Mouse (Mus musculus) limb, embryonic 12.5 days (tissue): ENCODE data around the gene Stk39. TPM values are rescaled to one million over a fixed set of nuclear protein-coding genes. Genes with fewer than 3 reads are reported as not detected.

Experiments
- ATAC-seq: fragments of 200-750 bp; cut with Nextera tagmentation; 2 replicates; pipeline ENCODE4 v1.8.0; 2017; ENCODE audit warnings: low read depth, moderate TSS enrichment; ENCODE audit not compliant: insufficient number of reproducible peaks, insufficient read depth, low FRiP score, low TSS enrichment
- H3K27ac ChIP-seq: fragments of 300-500 bp; sonication (generic); 2 replicates; pipeline ENCODE4 v1.5.1; 2016; ENCODE audit warnings: mild to moderate bottlenecking, moderate library complexity
- H3K27me3 ChIP-seq: fragments of 300-500 bp; sonication (generic); 2 replicates; pipeline ENCODE4 v1.6.1; 2016; ENCODE audit warnings: mild to moderate bottlenecking, moderate library complexity
- H3K36me3 ChIP-seq: fragments of 300-500 bp; sonication (generic); 2 replicates; pipeline ENCODE4 v1.6.1; 2016; ENCODE audit warnings: mild to moderate bottlenecking, moderate library complexity
- H3K4me1 ChIP-seq: fragments of 300-500 bp; sonication (generic); replicated peaks from 2 replicates; pipeline ENCODE4 v1.6.1; 2016
- H3K4me2 ChIP-seq: fragments of 300-500 bp; sonication (generic); 2 replicates; pipeline ENCODE4 v1.6.1; 2016; ENCODE audit warnings: mild to moderate bottlenecking, moderate library complexity
- H3K4me3 ChIP-seq: fragments of 300-500 bp; sonication (generic); replicated peaks from 2 replicates; pipeline ENCODE4 v1.5.1; 2016; ENCODE audit warnings: mild to moderate bottlenecking
- H3K9ac ChIP-seq: fragments of 300-500 bp; sonication (generic); replicated peaks from 2 replicates; pipeline ENCODE4 v1.6.1; 2016; ENCODE audit warnings: mild to moderate bottlenecking, moderate library complexity
- H3K9me3 ChIP-seq: fragments of 300-500 bp; sonication (generic); 2 replicates; pipeline ENCODE4 v1.6.1; 2016; ENCODE audit warnings: mild to moderate bottlenecking, moderate library complexity
- WGBS: fragments of 180-500 bp; shearing (Covaris S2); methylation state at CpG from one replicate; pipeline ENCODE4 v1.1.7; 2016; 5-methylcytosine and 5-hydroxymethylcytosine counted together
- polyA plus RNA-seq: library from polyadenylated mRNA; unstranded; fragments of >200 nt; fragmentation: Nextera tagmentation; extraction: Ambion mirVana; gene quantifications from 2 replicates; pipeline ENCODE4 v1.2.1, GENCODE M21; 2016

Gene Stk39
- polyA plus RNA-seq, 1 experiment from 2014 or later: 18.5 TPM

DNA sequence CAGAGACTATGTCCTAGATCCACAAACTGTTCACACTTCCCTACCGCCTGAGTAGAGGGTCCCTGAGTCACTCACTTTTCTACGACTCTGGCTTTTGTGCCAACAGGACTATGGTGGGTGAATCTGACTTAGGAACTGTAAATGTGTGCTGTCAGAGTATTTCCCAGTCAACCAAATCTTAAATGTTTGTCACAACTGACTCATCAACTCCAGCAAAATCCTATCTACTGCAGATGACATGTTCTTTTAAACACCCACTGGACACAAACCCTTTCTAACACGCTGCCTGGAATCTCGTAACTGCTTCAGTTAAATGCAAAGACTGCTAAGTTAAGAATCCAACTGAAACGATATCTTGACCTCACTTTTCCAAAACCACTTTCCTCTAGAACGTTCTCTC, 135.2 kb downstream of the Stk39 start:
- no peak overlapping the region for H3K27ac ChIP-seq
- H3K9me3 ChIP-seq: no peaks in the 10 kb centered on the region
- 90% methylated on average over 6 of the region's 6 CpGs for WGBS
- no peak overlapping the region for H3K4me2 ChIP-seq
- no peaks in the 10 kb centered on the region for H3K27me3 ChIP-seq
- no peaks in the 10 kb centered on the region for H3K4me1 ChIP-seq
- no peak overlapping the region for H3K4me3 ChIP-seq
- no peak for ATAC-seq
- H3K9ac ChIP-seq: no peak overlapping the region
- H3K36me3 ChIP-seq: no peaks in the 10 kb centered on the region

DNA sequence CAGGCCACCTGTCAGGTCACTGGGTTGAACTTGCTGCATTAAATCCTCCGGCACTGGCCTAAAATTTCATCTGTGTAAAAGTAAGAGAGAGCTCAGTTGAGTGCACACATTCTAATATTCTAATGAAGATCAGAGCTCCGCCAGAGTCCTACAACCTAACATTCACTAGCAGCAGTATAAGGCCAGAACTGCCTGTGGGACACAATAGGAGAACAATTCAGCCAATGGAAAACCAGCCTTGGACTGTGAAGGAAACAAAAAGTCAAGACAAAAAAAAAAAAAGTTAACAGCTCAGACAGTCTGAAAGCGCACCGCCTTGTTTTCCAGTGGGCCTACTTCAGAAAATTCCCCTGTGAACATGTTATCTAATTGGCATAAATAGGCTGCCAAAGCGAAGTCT, 137.1 kb downstream of the Stk39 start:
- no peaks in the 10 kb centered on the region for H3K27me3 ChIP-seq
- WGBS: 83% methylated on average over 5 of the region's 5 CpGs
- H3K9ac ChIP-seq: no peak overlapping the region
- H3K36me3 ChIP-seq: no peaks in the 10 kb centered on the region
- H3K27ac ChIP-seq: no peak overlapping the region
- H3K4me1 ChIP-seq: no peaks in the 10 kb centered on the region
- H3K9me3 ChIP-seq: no peaks in the 10 kb centered on the region
- no peak overlapping the region for H3K4me3 ChIP-seq
- no peak for ATAC-seq
- no peak overlapping the region for H3K4me2 ChIP-seq

DNA sequence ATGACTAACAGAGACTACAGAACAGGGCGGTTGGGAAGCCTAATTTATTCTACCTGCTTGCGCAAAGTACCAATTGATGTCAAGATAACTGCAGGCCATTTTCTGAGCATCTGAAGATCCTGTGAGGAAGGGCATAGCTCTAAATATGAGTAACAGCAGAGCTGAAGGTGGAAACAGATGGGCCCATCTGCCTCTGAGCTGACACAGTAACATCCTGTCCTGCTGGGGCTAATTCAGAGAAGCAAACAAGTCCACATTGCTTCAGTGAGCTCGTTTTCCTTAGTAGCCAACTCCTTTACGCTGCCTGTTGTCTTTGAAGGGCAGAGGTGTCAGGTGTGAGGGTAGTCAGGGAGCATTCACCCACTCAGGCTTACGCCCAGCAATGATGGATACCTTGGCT, 146.8 kb downstream of the Stk39 start:
- H3K27me3 ChIP-seq: no peaks in the 10 kb centered on the region
- no peak overlapping the region for H3K9ac ChIP-seq
- no peaks in the 10 kb centered on the region for H3K36me3 ChIP-seq
- H3K4me2 ChIP-seq: no peak overlapping the region
- ATAC-seq: no peak
- 62% methylated on average over 5 of the region's 5 CpGs for WGBS
- H3K27ac ChIP-seq: no peak overlapping the region
- H3K4me3 ChIP-seq: no peak overlapping the region
- no peaks in the 10 kb centered on the region for H3K9me3 ChIP-seq
- H3K4me1 ChIP-seq: no peaks in the 10 kb centered on the region

DNA sequence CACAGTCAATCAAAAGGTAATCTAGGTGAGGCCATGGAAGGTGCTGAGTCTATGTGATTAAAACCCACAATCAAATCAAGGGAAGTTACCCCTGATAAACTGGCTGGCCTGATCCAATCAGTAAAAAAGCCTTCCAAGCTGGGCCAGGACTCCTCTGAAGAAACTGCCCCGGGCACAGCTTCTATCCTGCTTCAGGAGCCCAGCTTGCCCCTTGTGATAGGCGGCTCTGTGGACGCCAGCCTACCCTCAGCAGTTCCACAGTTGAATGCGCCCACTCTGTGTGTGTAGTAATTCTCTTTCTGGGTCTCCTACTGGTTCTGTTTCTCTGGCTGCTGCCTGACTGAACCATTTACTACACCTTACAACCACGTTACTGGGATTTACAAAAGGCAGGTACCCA, 150.8 kb downstream of the Stk39 start:
- Histone ChIP-seq H3K36me3 (no peaks in the 10 kb centered on the region), H3K4me3 (no peak overlapping the region), H3K4me2 (no peak overlapping the region), H3K27me3 (no peaks in the 10 kb centered on the region), H3K9me3 (no peaks in the 10 kb centered on the region), H3K4me1 (peaks cover 19% of the 10 kb centered on the region), H3K27ac (no peak overlapping the region), H3K9ac (no peak overlapping the region)
- WGBS: 85% methylated on average over 5 of the region's 5 CpGs
- no peak for ATAC-seq

DNA sequence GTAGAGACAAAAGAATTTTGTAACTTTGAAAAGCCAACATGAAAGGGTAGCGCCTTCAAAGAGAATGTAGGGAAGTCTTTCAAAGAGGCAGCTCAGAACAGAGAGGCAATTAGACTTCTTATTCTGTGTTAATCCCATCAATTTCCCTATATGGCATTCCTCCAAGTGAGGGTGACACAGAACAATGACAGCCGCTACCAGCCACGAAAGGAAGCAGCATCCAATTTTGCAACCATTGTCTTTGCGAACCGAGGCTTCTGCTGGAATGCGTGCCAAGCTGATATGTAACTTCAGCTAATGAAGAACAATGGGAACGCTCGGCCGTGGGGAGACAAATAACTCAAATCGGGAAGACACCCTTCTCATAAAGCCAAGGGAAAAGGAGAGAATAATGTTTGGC, 151.4 kb downstream of the Stk39 start:
- H3K27me3 ChIP-seq: no peaks in the 10 kb centered on the region
- no peak overlapping the region for H3K4me2 ChIP-seq
- peaks cover 24% of the 10 kb centered on the region for H3K4me1 ChIP-seq
- H3K4me3 ChIP-seq: no peak overlapping the region
- H3K36me3 ChIP-seq: no peaks in the 10 kb centered on the region
- 74% methylated on average over 10 of the region's 10 CpGs for WGBS
- H3K27ac ChIP-seq: no peak overlapping the region
- no peak for ATAC-seq
- no peaks in the 10 kb centered on the region for H3K9me3 ChIP-seq
- no peak overlapping the region for H3K9ac ChIP-seq

DNA sequence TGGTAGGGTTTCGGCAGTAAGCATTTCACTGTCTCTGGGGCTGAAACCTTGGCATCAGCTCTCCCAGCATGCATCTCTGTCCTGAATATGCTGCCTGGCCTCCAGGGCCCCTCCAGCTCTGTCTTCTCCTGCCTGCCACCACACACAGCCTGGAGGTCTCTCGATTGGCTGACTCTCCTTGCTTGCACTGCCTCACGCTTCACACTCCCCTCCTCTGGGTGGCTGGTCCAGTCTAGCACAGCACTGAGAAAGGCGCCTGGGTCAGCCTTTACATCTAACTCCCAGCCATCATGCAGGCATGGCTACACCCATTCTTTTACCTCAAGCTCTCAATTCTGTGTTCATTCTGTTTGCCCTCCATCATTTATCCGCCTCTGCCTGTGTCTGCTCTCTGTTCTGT, 153.6 kb downstream of the Stk39 start:
- peaks cover 33% of the 10 kb centered on the region for H3K4me1 ChIP-seq
- no peaks in the 10 kb centered on the region for H3K27me3 ChIP-seq
- H3K9ac ChIP-seq: no peak overlapping the region
- 70% methylated on average over 5 of the region's 5 CpGs for WGBS
- H3K36me3 ChIP-seq: no peaks in the 10 kb centered on the region
- H3K4me3 ChIP-seq: no peak overlapping the region
- peak; percentile 57; the same call in 1 of the 2 replicates for ATAC-seq
- no peak overlapping the region for H3K27ac ChIP-seq
- H3K9me3 ChIP-seq: no peaks in the 10 kb centered on the region
- H3K4me2 ChIP-seq: no peak overlapping the region

DNA sequence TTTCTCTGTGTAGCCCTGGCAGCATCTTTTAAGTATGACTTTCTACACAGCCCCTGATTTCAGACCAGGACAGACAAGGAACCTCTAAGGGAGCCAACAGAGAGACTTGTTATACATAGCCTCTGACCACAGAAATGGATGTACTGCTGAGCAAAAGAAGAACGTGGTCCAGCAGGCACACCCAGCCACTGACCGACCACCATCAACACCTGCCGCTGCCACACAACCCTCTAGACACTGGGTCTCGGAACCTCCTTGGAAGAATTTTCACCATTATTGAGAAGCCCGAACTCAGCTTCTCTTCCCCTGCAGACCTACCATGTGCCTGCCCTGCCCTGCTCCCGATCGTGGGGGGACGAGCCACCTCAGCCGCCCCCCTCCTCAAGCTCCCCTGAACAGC, 154.2 kb downstream of the Stk39 start:
- WGBS: 86% methylated on average over 9 of the region's 9 CpGs
- no peaks in the 10 kb centered on the region for H3K36me3 ChIP-seq
- no peak for ATAC-seq
- H3K9ac ChIP-seq: no peak overlapping the region
- no peaks in the 10 kb centered on the region for H3K27me3 ChIP-seq
- H3K4me2 ChIP-seq: no peak overlapping the region
- H3K9me3 ChIP-seq: no peaks in the 10 kb centered on the region
- peaks cover 33% of the 10 kb centered on the region for H3K4me1 ChIP-seq
- H3K4me3 ChIP-seq: no peak overlapping the region
- H3K27ac ChIP-seq: no peak overlapping the region

DNA sequence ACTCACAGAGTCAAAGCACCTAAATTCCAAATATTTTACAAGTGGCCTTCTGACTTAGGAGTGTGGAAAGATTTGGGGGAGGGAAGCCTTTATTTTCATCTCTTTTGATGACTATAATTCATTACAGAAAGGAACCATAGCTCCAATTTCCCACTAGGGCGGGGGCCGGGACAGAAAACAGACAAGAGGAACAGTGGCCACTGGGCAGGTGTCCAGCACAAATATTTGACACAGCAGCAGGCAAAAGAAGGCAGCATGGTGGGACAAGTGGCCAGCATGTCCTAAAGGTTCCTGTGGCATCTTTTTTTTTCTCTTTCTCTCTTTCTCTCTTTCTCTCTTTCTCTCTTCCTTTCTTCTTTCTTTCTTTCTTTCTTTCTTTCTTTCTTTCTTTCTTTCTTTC, 154.6 kb downstream of the Stk39 start:
- WGBS: 61% methylated on average over 2 of the region's 2 CpGs
- Histone ChIP-seq H3K9me3 (no peaks in the 10 kb centered on the region), H3K9ac (no peak overlapping the region), H3K4me1 (peaks cover 33% of the 10 kb centered on the region), H3K4me3 (no peak overlapping the region), H3K27ac (no peak overlapping the region), H3K36me3 (no peaks in the 10 kb centered on the region), H3K4me2 (no peak overlapping the region), H3K27me3 (no peaks in the 10 kb centered on the region)
- ATAC-seq: no peak

DNA sequence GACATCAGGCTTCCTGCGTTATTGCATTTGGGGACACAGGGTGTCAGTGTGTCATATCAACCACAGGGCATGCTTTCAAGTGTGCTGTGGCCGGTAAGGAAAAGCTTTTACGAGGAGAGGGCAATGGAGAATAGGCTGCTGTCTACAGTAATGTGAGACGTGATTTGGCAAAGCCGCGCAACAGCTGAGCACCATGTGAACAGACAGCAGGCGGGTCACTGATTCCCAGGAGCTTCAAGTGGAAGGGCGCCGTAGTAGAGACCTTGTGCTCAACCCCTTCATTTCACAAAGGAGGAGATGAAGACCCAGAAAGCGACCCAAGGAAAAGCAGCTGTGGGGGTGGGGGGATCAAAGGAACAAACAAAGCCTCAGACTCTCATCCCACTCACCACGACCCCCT, 156.8 kb downstream of the Stk39 start:
- no peak overlapping the region for H3K4me3 ChIP-seq
- H3K27me3 ChIP-seq: no peaks in the 10 kb centered on the region
- ATAC-seq: peak; percentile 48; the same call in 1 of the 2 replicates
- H3K9me3 ChIP-seq: 0 out of 2 replicates have a peak, but pooled peaks cover under 1% of the 10 kb centered on the region
- H3K4me2 ChIP-seq: no peak overlapping the region
- H3K36me3 ChIP-seq: no peaks in the 10 kb centered on the region
- H3K4me1 ChIP-seq: peaks cover 33% of the 10 kb centered on the region
- no peak overlapping the region for H3K27ac ChIP-seq
- WGBS: 59% methylated on average over 11 of the region's 11 CpGs
- H3K9ac ChIP-seq: no peak overlapping the region

DNA sequence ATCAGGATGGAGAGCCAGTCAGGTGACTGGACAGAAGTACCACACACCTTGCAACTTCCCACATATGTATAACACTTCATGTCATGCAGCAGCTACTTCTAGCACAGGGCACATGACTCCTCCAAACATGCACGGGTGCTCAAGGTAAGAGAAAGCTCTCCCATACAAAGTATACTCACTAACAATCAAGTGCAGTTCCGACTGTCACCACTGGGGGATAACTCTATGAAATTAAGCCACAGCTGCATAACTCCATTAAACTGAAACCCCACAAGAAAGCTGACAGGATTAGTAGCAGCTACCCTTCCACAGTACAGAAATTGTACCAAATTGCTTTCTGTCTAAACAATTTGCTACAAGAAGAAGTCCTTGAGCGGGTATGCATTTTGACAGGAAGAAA, 161.9 kb downstream of the Stk39 start:
- peaks cover 3% of the 10 kb centered on the region for H3K4me1 ChIP-seq
- H3K4me3 ChIP-seq: no peak overlapping the region
- no peak overlapping the region for H3K27ac ChIP-seq
- no peak overlapping the region for H3K4me2 ChIP-seq
- H3K27me3 ChIP-seq: no peaks in the 10 kb centered on the region
- peaks cover 11% of the 10 kb centered on the region; the same call in 1 of the 2 replicates for H3K36me3 ChIP-seq
- ATAC-seq: no peak
- H3K9ac ChIP-seq: no peak overlapping the region
- WGBS: 87% methylated on average over 3 of the region's 3 CpGs
- 0 out of 2 replicates have a peak, but pooled peaks cover 4% of the 10 kb centered on the region for H3K9me3 ChIP-seq

DNA sequence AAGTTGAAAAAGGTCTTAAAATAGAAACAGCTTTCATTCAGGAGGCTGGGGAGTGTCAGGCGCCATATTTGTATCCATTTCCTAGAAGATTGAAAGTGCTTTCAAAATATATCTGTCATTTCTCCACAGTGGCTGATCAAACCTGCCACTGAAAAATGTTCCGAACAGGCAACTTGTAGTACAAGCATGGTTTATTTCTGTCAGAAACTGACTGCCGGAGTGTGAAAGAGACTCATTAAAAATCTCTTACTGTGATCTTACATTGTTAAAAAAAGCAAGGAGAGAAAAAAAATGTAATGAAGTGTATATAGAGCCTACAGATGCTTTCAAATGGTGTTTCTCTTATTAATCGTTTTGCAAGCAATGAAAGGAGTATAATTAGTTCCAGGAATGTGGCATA, 165.5 kb downstream of the Stk39 start:
- no peak overlapping the region for H3K4me2 ChIP-seq
- no peak overlapping the region for H3K9ac ChIP-seq
- H3K9me3 ChIP-seq: 0 out of 2 replicates have a peak, but pooled peaks cover 4% of the 10 kb centered on the region
- no peak overlapping the region for H3K27ac ChIP-seq
- no peak overlapping the region for H3K4me3 ChIP-seq
- H3K27me3 ChIP-seq: no peaks in the 10 kb centered on the region
- H3K4me1 ChIP-seq: no peaks in the 10 kb centered on the region; the same call in none of the 2 replicates
- H3K36me3 ChIP-seq: peaks cover 24% of the 10 kb centered on the region
- 36% methylated on average over 4 of the region's 4 CpGs for WGBS
- ATAC-seq: no peak

DNA sequence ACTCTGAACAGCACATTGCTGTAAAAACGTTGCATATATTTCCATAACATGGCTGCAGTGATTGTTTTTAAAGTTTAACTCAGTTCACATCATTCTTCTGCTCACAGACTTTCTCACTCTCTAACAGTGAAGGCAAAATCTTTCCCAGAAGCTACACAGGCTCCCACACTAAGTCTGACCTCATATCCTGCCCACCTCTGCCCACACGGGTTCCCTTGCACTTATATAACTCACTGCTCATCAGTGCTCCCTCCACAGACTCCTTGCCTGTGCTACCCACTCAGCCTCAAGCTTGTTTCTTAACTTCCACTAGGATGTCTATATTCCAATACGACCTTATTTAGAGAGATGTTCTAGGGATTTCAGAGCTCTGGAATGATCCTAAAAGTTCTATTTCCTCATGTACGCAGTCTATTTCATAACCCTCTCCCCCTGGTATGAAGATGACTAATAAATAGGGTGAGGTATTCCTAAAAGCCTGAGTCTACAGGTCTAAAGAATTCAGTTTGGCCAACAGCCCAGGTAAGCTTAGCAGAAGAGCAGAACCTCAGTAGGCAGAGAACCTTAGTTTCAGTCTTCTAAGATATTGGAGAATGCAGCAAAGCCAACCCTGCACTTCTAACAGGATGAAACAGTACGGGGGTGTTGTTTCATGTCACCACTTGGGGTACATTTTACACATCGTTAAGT, 167.2 kb downstream of the Stk39 start:
- Histone ChIP-seq H3K4me2 (no peak overlapping the region), H3K36me3 (peaks cover 24% of the 10 kb centered on the region), H3K9ac (no peak overlapping the region), H3K27me3 (no peaks in the 10 kb centered on the region), H3K4me3 (no peak overlapping the region), H3K4me1 (no peaks in the 10 kb centered on the region; the same call in 1 of the 2 replicates), H3K27ac (no peak overlapping the region), H3K9me3 (no peaks in the 10 kb centered on the region)
- ATAC-seq: no peak
- WGBS: 76% methylated on average over 6 of the region's 6 CpGs
